Mouse (Mus musculus) neural tube, embryonic 13.5 days (tissue): Measurements from ENCODE around the gene Pitpnm2. TPM values are rescaled to one million over a fixed set of nuclear protein-coding genes. Genes with fewer than 3 reads are reported as not detected.

Experiments used
- ATAC-seq: fragments of 200-750 bp; cut with Nextera tagmentation; 2 replicates; pipeline ENCODE4 v1.8.0; 2017; ENCODE audit warnings: low read depth, mild to moderate bottlenecking, moderate TSS enrichment, moderate library complexity
- H3K27ac ChIP-seq: fragments of 300-500 bp; sonication (generic); replicated peaks from 2 replicates; pipeline ENCODE4 v1.5.1; 2015; ENCODE audit warnings: moderate library complexity, mild to moderate bottlenecking, inconsistent platforms
- H3K27me3 ChIP-seq: fragments of 300-500 bp; sonication (generic); 2 replicates; pipeline ENCODE4 v1.6.1; 2015; ENCODE audit warnings: mild to moderate bottlenecking, inconsistent platforms
- H3K36me3 ChIP-seq: fragments of 300-500 bp; sonication (generic); 2 replicates; pipeline ENCODE4 v1.6.1; 2015; ENCODE audit warnings: mild to moderate bottlenecking, inconsistent platforms
- H3K4me1 ChIP-seq: fragments of 300-500 bp; sonication (generic); replicated peaks from 2 replicates; pipeline ENCODE4 v1.6.1; 2015; ENCODE audit warnings: inconsistent platforms
- H3K4me2 ChIP-seq: fragments of 300-500 bp; sonication (generic); 2 replicates; pipeline ENCODE4 v1.6.1; 2015; ENCODE audit warnings: inconsistent platforms, mild to moderate bottlenecking, moderate library complexity
- H3K4me3 ChIP-seq: fragments of 300-500 bp; sonication (generic); 2 replicates; pipeline ENCODE4 v1.5.1; 2015; ENCODE audit warnings: mild to moderate bottlenecking, inconsistent platforms
- H3K9ac ChIP-seq: fragments of 300-500 bp; sonication (generic); 2 replicates; pipeline ENCODE4 v1.6.1; 2015; ENCODE audit warnings: moderate library complexity, mild to moderate bottlenecking, inconsistent platforms
- H3K9me3 ChIP-seq: fragments of 300-500 bp; sonication (generic); 2 replicates; pipeline ENCODE4 v1.6.1; 2016; ENCODE audit warnings: inconsistent platforms
- WGBS: fragments of 180-500 bp; shearing (Covaris S2); methylation state at CpG from one replicate; pipeline ENCODE4 v1.1.7; 2015; 5-methylcytosine and 5-hydroxymethylcytosine counted together
- polyA plus RNA-seq: library from polyadenylated mRNA; unstranded; fragments of >200 nt; fragmentation: Nextera tagmentation; extraction: Ambion mirVana; gene quantifications from 2 replicates; pipeline ENCODE4 v1.2.1, GENCODE M21; 2015

Pitpnm2 gene
- polyA plus RNA-seq, 1 experiment from 2014 or later = 7.9 TPM

DNA sequence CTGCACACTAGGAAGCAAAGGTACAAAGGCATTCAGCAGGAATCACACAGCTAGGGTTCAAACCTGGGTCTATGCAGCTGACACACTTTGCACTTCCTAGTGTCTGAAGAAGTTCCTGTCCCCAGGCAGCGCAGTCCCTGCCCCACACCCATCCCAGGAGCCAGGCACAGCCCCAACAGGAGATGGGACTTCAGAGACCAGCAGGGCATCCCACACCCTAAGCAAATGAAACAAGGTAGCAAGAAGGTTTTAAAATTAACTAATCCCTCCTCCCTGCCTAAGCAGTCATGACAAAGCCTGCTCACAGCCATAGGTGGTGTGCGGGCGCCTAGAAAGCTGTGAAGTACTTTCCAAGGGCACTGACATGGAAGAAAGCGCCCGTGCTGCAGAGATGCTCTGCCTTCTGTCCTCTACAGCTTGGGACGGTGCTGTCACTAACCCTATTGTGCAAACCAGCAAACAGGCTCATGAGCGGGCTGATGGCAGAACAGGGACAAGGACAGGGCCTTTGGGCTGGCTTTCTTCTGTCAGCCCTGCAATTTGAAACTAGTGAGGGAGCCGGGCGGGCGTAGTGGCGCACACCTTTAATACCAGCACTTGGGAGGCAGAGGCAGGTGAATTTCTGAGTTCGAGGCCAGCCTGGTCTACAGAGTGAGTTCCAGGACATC is 68.9 kb downstream of the Pitpnm2 start:
- WGBS = 73% methylated on average over 12 of the region's 12 CpGs
- H3K9me3 ChIP-seq = no peaks in the 10 kb centered on the region
- ATAC-seq = no peak

DNA sequence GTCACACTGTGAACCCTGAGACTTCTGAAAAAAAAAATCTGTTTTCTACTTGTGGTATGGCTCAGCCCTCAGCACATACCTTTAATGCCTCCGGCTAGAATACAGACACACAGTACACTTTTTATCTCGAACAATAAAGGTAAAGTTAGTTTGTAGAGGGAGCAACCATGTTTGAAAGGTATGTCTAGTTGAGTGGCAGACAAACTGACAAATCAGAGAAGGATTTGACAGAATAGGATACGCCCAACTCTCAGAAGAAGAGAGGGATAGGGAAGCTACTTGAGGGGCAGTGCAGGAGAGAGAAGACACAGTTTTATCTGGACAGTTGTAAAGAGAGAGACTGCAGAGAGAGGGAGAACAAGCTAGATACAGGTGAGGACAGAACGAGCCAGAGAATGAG is 70.1 kb downstream of the Pitpnm2 start:
- H3K9me3 ChIP-seq = no peaks in the 10 kb centered on the region
- H3K4me2 ChIP-seq = no peak overlapping the region
- no peak for ATAC-seq
- H3K4me1 ChIP-seq = peaks cover 41% of the 10 kb centered on the region
- H3K27me3 ChIP-seq = peaks cover 5% of the 10 kb centered on the region; the same call in 1 of the 2 replicates
- no peak overlapping the region for H3K4me3 ChIP-seq
- H3K9ac ChIP-seq = no peak overlapping the region
- 93% methylated on average over 4 of the region's 4 CpGs for WGBS
- no peak overlapping the region for H3K27ac ChIP-seq
- no peaks in the 10 kb centered on the region for H3K36me3 ChIP-seq

More for the DNA sequence above, 68.9 kb downstream of the Pitpnm2 start:
- Histone ChIP-seq H3K36me3 (no peaks in the 10 kb centered on the region), H3K27ac (no peak overlapping the region), H3K4me3 (no peak overlapping the region), H3K4me2 (no peak overlapping the region), H3K27me3 (peaks cover 5% of the 10 kb centered on the region; the same call in 1 of the 2 replicates), H3K4me1 (peaks cover 44% of the 10 kb centered on the region), H3K9ac (no peak overlapping the region)

DNA sequence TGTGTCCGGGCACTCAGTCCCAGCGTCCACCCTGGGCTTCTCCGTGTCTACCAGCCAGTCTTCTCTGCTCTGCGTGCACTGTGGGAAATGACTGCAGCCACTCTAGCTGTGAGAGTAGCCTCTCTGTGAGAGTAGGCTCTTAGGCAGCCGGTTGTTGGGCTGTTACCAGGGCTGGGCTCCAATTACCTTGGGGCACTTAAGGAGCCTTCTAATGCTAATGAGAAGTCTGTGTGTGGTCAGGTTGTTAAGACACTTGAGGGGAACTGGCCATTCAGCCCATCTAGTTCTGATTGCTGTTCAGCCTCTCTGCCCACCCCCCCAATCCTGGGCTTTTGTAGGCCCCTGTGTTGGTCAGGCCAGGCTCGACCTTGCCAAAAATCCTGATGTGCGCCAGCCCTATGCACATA is 72.8 kb downstream of the Pitpnm2 start:
- Histone ChIP-seq H3K4me1 (peaks cover 52% of the 10 kb centered on the region), H3K9me3 (no peaks in the 10 kb centered on the region), H3K36me3 (no peaks in the 10 kb centered on the region), H3K4me2 (no peak overlapping the region), H3K27ac (peak overlapping the region; percentile 74), H3K9ac (no peak overlapping the region), H3K4me3 (no peak overlapping the region), H3K27me3 (peaks cover 5% of the 10 kb centered on the region; the same call in 1 of the 2 replicates)
- ATAC-seq = peak; percentile 75
- WGBS = 7% methylated on average over 7 of the region's 7 CpGs

DNA sequence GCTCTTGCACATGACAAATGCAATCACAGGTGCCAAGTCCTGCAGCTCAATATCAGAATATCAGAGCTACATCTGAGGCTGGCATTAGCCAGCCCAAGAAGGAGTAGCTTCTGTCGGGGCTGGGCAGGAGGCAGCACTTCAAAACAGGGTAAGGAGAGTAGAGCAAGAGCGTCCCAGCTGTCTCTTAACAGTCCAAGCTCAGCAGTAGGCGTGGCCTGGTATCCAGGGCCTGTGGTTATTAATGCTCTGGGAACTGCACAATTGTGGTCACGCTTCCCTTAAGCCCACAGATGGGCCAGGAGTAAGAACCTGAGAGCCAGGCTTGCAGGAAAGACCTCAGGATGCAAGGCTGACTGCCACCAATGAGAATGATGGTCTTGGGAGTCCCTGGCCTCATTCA is 74.4 kb downstream of the Pitpnm2 start:
- 12% methylated on average over 4 of the region's 4 CpGs for WGBS
- Histone ChIP-seq H3K4me2 (no peak overlapping the region), H3K27me3 (peaks cover 1% of the 10 kb centered on the region; the same call in 1 of the 2 replicates), H3K9me3 (no peaks in the 10 kb centered on the region), H3K9ac (no peak overlapping the region), H3K27ac (peak overlapping the region; percentile 72), H3K36me3 (no peaks in the 10 kb centered on the region), H3K4me1 (peaks cover 55% of the 10 kb centered on the region), H3K4me3 (no peak overlapping the region)
- peak; percentile 20; the same call in 1 of the 2 replicates for ATAC-seq

DNA sequence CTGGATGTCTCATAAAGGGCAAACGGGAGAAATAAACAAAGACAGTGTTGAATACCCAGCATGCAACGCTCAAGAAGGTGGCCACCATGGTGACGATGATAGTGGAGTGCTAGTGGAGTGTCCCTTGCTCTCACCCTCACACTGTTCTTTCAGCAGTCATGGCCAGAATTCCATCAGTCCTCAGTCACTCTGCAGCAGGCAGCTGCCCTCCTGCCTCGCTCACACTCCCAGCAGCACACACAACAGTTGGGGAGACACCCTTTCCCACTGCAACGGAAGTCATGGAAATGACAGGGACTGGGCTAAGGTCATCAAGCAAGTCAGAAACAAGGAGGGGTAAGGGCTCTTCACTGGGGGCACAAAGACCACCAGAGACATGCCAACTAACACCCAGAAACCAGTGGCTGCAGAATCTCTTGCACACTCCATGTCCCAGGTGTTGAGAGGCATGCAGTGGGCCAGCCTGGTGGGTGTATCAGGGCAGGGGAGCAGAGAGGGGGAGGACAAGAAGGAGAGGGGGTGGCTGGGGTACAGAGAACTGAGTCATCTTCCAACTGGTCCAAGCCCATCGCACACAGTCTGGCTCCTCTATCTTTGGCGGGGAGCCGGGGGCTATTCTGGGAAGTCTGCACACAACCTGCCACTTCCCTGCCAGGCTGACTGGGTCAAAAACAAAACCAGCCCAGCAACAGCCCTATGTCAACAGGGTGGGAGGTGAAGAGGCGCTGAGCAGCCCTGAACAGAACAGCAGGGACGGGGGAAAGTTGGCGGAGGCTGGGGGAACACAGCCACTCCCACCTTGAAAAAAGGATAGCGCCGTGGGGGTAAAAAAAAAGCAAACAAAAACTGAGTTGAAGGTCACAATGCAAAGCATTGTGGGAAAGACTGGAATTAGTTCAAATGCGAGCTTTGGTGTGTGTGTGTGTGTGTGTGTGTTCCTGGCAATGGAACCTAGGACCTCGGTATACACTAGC is 76.3 kb downstream of the Pitpnm2 start:
- H3K9me3 ChIP-seq = no peaks in the 10 kb centered on the region
- no peaks in the 10 kb centered on the region; the same call in 1 of the 2 replicates for H3K27me3 ChIP-seq
- H3K4me3 ChIP-seq = no peak overlapping the region
- 71% methylated on average over 15 of the region's 15 CpGs for WGBS
- H3K4me2 ChIP-seq = no peak overlapping the region
- H3K36me3 ChIP-seq = no peaks in the 10 kb centered on the region
- H3K27ac ChIP-seq = no peak overlapping the region
- ATAC-seq = no peak
- H3K4me1 ChIP-seq = peaks cover 69% of the 10 kb centered on the region
- H3K9ac ChIP-seq = no peak overlapping the region

DNA sequence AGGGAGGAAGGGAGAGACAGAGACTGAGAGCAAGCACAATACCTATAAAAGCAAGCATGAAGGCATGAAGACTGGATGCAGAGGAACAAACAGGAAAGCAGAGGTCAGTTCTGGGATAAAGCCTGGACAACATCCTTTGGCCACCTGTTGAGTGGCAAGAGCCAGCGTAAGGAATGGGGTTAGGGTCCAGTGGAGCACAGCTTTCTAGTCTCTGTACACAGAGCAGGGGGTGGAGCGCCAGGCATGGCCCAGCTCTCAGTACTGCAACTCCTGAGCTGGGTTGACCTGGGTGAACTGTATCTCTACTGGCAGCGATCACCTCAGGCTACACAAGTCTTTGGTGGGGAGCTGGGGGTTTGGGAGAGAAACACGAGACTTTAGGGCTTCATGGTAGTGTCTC is 77.3 kb downstream of the Pitpnm2 start:
- H3K9me3 ChIP-seq = no peaks in the 10 kb centered on the region
- no peak overlapping the region for H3K4me2 ChIP-seq
- no peak for ATAC-seq
- WGBS = 93% methylated on average over 4 of the region's 4 CpGs
- no peaks in the 10 kb centered on the region for H3K36me3 ChIP-seq
- no peak overlapping the region for H3K9ac ChIP-seq
- no peak overlapping the region for H3K27ac ChIP-seq
- peaks cover 70% of the 10 kb centered on the region for H3K4me1 ChIP-seq
- no peak overlapping the region for H3K4me3 ChIP-seq
- no peaks in the 10 kb centered on the region for H3K27me3 ChIP-seq

DNA sequence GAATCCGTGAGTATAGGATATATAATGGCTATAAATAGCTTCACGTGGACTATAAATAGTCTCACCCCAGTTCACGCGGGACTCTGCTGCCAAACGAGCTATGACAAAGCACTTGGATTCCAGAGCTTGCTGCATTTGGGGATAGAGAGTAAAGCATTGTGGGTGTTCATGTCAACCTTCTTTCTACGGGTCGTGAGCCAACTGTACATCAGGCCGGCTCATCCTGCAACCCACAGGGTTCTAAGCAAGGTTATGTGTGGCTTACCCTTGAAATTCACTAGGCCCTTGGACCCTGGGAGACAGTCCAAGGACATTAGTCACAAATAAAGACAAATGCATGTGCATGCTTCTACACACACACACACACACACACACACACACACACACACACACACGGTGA is 77.8 kb downstream of the Pitpnm2 start:
- Histone ChIP-seq H3K9ac (no peak overlapping the region), H3K36me3 (no peaks in the 10 kb centered on the region), H3K4me1 (peaks cover 70% of the 10 kb centered on the region), H3K4me3 (no peak overlapping the region), H3K27ac (no peak overlapping the region), H3K27me3 (no peaks in the 10 kb centered on the region), H3K9me3 (no peaks in the 10 kb centered on the region), H3K4me2 (no peak overlapping the region)
- no peak for ATAC-seq
- 66% methylated on average over 9 of the region's 9 CpGs for WGBS

DNA sequence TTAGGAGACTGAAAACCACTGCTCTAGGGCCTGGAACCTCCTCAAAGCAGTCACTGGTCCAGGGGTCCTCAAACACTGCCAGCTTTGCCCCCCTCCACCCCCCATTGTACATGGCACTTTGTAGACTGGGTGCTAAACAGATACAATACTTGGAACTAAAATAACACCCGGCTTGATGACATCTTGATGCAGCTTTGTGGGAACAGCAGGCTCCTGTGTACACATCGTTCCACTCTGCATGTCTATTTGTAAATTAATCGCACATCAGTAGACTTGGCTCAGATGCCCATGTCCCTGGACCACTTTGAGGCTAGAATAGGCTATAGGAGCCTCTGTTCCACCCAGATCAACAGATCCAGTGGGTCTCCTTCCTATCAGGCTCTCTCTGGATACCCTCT is 80.3 kb downstream of the Pitpnm2 start:
- Histone ChIP-seq H3K9ac (no peak overlapping the region), H3K9me3 (no peaks in the 10 kb centered on the region), H3K4me2 (no peak overlapping the region), H3K27ac (no peak overlapping the region), H3K4me1 (peaks cover 75% of the 10 kb centered on the region), H3K36me3 (no peaks in the 10 kb centered on the region), H3K27me3 (no peaks in the 10 kb centered on the region), H3K4me3 (no peak overlapping the region)
- 63% methylated on average over 3 of the region's 3 CpGs for WGBS
- no peak for ATAC-seq

DNA sequence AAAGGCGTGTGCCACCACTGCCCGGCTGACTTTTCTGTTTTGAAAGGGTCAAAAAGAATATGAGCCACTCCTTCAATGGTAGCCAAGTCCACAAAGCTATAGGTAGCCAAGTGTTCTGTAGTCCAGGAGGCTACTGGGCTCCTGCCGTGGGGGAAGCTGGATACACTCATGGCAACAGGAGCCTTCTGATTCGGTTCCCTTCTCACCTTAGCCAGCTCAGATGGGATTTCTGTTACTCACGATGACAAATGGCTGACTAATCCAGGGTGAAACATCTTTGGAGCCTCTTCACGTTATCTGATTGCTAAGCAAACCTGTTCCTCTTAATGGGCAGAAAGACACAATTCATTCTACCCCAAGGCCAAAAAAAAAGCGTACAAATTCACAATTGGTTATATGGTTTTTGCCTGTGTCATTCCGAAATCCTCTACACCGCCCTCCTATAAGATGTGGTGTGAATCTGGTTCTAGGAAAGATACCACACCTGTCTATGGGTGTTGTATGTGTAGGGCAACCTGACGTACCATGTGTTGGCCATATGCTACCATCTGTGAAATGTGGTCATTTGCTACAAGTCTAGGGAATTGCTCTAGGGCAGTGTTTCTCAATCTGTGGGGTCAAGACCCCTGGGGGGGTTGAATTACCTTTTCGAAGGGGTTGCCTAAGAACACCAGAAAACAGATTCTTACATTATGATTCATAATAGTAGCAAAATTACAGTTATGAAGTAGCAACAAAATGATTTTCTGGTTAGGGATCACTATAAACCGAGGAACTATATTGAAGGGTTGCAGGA is 80.9 kb downstream of the Pitpnm2 start:
- ATAC-seq = no peak
- Histone ChIP-seq H3K4me1 (peaks cover 79% of the 10 kb centered on the region), H3K36me3 (no peaks in the 10 kb centered on the region), H3K9ac (no peak overlapping the region), H3K27ac (no peak overlapping the region), H3K4me2 (no peak overlapping the region), H3K4me3 (no peak overlapping the region), H3K9me3 (no peaks in the 10 kb centered on the region), H3K27me3 (no peaks in the 10 kb centered on the region)
- 82% methylated on average over 12 of the region's 12 CpGs for WGBS

DNA sequence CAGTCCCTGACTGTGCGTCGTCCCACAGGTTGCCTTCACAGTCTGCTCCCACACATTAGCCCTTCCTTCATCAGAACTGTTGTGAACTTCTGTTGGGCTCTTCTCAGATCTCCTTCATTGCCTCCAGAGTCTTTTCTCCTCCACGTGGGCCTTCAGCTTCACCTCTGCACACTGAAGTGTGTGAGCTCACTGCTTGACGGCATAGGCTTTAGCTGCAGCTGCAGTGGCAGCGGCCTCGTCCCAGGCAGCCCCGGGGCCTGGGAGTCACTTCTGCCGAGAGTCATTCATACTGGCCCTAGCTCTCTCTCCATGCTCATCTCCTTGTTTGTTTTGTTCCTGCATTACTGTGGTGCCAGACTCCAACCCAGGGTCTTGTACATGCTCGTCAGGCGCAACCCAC is 81.9 kb downstream of the Pitpnm2 start:
- Histone ChIP-seq H3K9ac (no peak overlapping the region), H3K36me3 (no peaks in the 10 kb centered on the region), H3K27me3 (no peaks in the 10 kb centered on the region), H3K4me3 (no peak overlapping the region), H3K4me1 (peaks cover 79% of the 10 kb centered on the region), H3K27ac (peak overlapping the region; percentile 89; the same call in 1 of the 2 replicates), H3K4me2 (no peak overlapping the region), H3K9me3 (no peaks in the 10 kb centered on the region)
- 32% methylated on average over 10 of the region's 10 CpGs for WGBS
- no peak for ATAC-seq

DNA sequence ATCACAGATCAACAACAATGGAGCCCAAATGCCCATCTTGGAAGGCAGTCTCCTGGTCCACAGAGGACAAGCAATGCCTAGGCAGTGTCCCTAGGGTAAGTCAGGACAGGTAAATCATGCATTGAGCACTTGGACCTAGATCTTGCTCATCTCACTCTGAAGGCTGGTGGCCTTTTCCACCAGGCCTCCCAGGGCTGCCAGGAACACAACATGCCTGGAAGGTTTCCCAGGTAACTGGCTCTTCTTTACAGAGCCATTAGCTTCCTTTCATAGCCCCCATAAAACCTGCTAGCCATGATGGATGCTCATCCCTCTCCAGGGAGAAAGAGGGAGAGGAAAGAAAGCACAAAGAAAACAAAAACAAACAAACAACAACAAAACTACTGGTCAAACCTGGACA is 82.8 kb downstream of the Pitpnm2 start:
- Histone ChIP-seq H3K9me3 (no peaks in the 10 kb centered on the region), H3K4me2 (no peak overlapping the region; the same call in 1 of the 2 replicates), H3K27me3 (no peaks in the 10 kb centered on the region), H3K4me3 (no peak overlapping the region), H3K9ac (no peak overlapping the region), H3K27ac (peak overlapping the region; percentile 89), H3K4me1 (peaks cover 82% of the 10 kb centered on the region), H3K36me3 (no peaks in the 10 kb centered on the region)
- no peak; the same call in 1 of the 2 replicates for ATAC-seq
